14 mouse cellular contexts compared by ENCODE assay signal in genomic region chr4:63254151-63254550, GRCm38 (mm10).
"Had no signal": no experiment of that assay in that cellular context is flagged by ENCODE, and none has a peak within 500 bp of the region (broad histone marks: within the 10 kb centered on the region; RNA-seq: fewer than 3 reads in every experiment).

No protein-coding gene starts in this region.

- H3K9ac ChIP-seq: limb, embryonic 12.5 days; liver, embryonic 13.5 days; liver, postnatal 0 days; lung, embryonic 15.5 days; midbrain, embryonic 12.5 days; neural tube, embryonic 13.5 days had no signal

- H3K36me3 ChIP-seq: midbrain, embryonic 12.5 days; neural tube, embryonic 13.5 days had no signal

- H3K27ac ChIP-seq: limb, embryonic 12.5 days; liver, embryonic 13.5 days; lung, embryonic 15.5 days; midbrain, embryonic 12.5 days; neural tube, embryonic 13.5 days had no signal

- H3K4me3 ChIP-seq: limb, embryonic 12.5 days; liver, embryonic 13.5 days; lung, embryonic 15.5 days; midbrain, embryonic 12.5 days; neural tube, embryonic 13.5 days had no signal

- DNase-seq: liver, embryonic 13.5 days; liver, postnatal 0 days; retina, postnatal 1 day; right cerebral cortex, postnatal 4 days; spleen, adult 18-20 months; thymus, adult 18-20 months; thymus, postnatal 14 days had no signal

- ATAC-seq: inflammation-experienced regulatory T-cells, adult 6 months; intestine, postnatal 0 days; liver, postnatal 0 days; midbrain, embryonic 16.5 days had no signal

- H3K27me3 ChIP-seq: limb, embryonic 12.5 days; liver, embryonic 13.5 days; lung, embryonic 15.5 days; midbrain, embryonic 12.5 days; neural tube, embryonic 13.5 days had no signal

- H3K4me1 ChIP-seq: limb, embryonic 12.5 days; liver, embryonic 13.5 days; lung, embryonic 15.5 days; midbrain, embryonic 12.5 days had no signal

- H3K4me2 ChIP-seq: limb, embryonic 12.5 days; liver, embryonic 13.5 days; lung, embryonic 15.5 days; midbrain, embryonic 12.5 days; neural tube, embryonic 13.5 days had no signal

- H3K9me3 ChIP-seq: limb, embryonic 12.5 days; liver, embryonic 13.5 days; lung, embryonic 15.5 days; midbrain, embryonic 12.5 days; neural tube, embryonic 13.5 days had no signal
